Mouse (Mus musculus) forebrain, embryonic 13.5 days (tissue): ENCODE measurements around the gene Afm. TPM values are rescaled to one million over a fixed set of nuclear protein-coding genes. Genes with fewer than 3 reads are reported as not detected.

Source experiments
- ATAC-seq: fragments of 200-750 bp; cut with Nextera tagmentation; 2 replicates; pipeline ENCODE4 v1.8.0; 2017
- H3K27ac ChIP-seq: fragments of 300-500 bp; sonication (generic); 2 replicates; pipeline ENCODE4 v1.5.1; 2015; ENCODE audit warnings: inconsistent platforms, mild to moderate bottlenecking, moderate library complexity
- H3K27me3 ChIP-seq: fragments of 300-500 bp; sonication (generic); 2 replicates; pipeline ENCODE4 v1.6.1; 2015; ENCODE audit warnings: mild to moderate bottlenecking, inconsistent platforms
- H3K36me3 ChIP-seq: fragments of 300-500 bp; sonication (generic); 2 replicates; pipeline ENCODE4 v1.6.1; 2015; ENCODE audit warnings: mild to moderate bottlenecking, inconsistent platforms; ENCODE audit not compliant: poor library complexity, severe bottlenecking
- H3K4me1 ChIP-seq: fragments of 300-500 bp; sonication (generic); 2 replicates; pipeline ENCODE4 v1.6.1; 2015; ENCODE audit warnings: inconsistent platforms
- H3K4me2 ChIP-seq: fragments of 300-500 bp; sonication (generic); 2 replicates; pipeline ENCODE4 v1.6.1; 2015; ENCODE audit warnings: inconsistent platforms, mild to moderate bottlenecking, moderate library complexity
- H3K4me3 ChIP-seq: fragments of 300-500 bp; sonication (generic); 2 replicates; pipeline ENCODE4 v1.5.1; 2015; ENCODE audit warnings: mild to moderate bottlenecking, inconsistent platforms
- H3K9ac ChIP-seq: fragments of 300-500 bp; sonication (generic); 2 replicates; pipeline ENCODE4 v1.6.1; 2015; ENCODE audit warnings: mild to moderate bottlenecking, inconsistent platforms
- H3K9me3 ChIP-seq: fragments of 300-500 bp; sonication (generic); replicated peaks from 2 replicates; pipeline ENCODE4 v1.6.1; 2016; ENCODE audit warnings: inconsistent platforms
- WGBS: fragments of 180-500 bp; shearing (Covaris S2); methylation state at CpG from one replicate; pipeline ENCODE4 v1.1.7; 2015; 5-methylcytosine and 5-hydroxymethylcytosine counted together
- polyA plus RNA-seq: library from polyadenylated mRNA; unstranded; fragments of >200 nt; fragmentation: Nextera tagmentation; extraction: Ambion mirVana; gene quantifications from 2 replicates; pipeline ENCODE4 v1.2.1, GENCODE M21; 2015

The Afm gene
- polyA plus RNA-seq, 1 experiment from 2014 or later, result not detected

- Histone ChIP-seq H3K9ac (no peak overlapping the region), H3K27ac (no peak overlapping the region)
Observed at GRCm38 (mm10) chr5:90588708-90589595, 70.2 kb downstream of the Afm start.

GRCm38 (mm10) chr5:90590676-90591075 is 71.9 kb downstream of the Afm start:
- 83% methylated on average over 10 of the region's 10 CpGs for WGBS
- H3K4me1 ChIP-seq, result no peaks in the 10 kb centered on the region
- H3K9me3 ChIP-seq, result no peaks in the 10 kb centered on the region
- no peaks in the 10 kb centered on the region for H3K27me3 ChIP-seq
- no peak overlapping the region for H3K4me2 ChIP-seq
- no peak overlapping the region for H3K9ac ChIP-seq
- H3K36me3 ChIP-seq, result no peaks in the 10 kb centered on the region
- no peak for ATAC-seq
- H3K4me3 ChIP-seq, result no peak overlapping the region
- H3K27ac ChIP-seq, result no peak overlapping the region

More at GRCm38 (mm10) chr5:90588708-90589595, 70.2 kb downstream of the Afm start:
- Histone ChIP-seq H3K9me3 (no peaks in the 10 kb centered on the region), H3K4me1 (no peaks in the 10 kb centered on the region), H3K27me3 (no peaks in the 10 kb centered on the region), H3K4me2 (peak overlapping the region; percentile 64), H3K4me3 (peak overlapping the region; percentile 37), H3K36me3 (no peaks in the 10 kb centered on the region)
- 23% methylated on average over 25 of the region's 25 CpGs for WGBS
- ATAC-seq, result peak; percentile 84

- no peak for ATAC-seq
- WGBS, result 87% methylated on average over 6 of the region's 6 CpGs
- no peak overlapping the region for H3K4me2 ChIP-seq
- H3K4me3 ChIP-seq, result no peak overlapping the region
- H3K4me1 ChIP-seq, result no peaks in the 10 kb centered on the region
- no peaks in the 10 kb centered on the region for H3K27me3 ChIP-seq
- H3K36me3 ChIP-seq, result no peaks in the 10 kb centered on the region
- H3K27ac ChIP-seq, result no peak overlapping the region
- no peaks in the 10 kb centered on the region for H3K9me3 ChIP-seq
- H3K9ac ChIP-seq, result no peak overlapping the region
Observed at GRCm38 (mm10) chr5:90591936-90592335, 73.2 kb downstream of the Afm start.

- no peak overlapping the region for H3K9ac ChIP-seq
- no peaks in the 10 kb centered on the region for H3K27me3 ChIP-seq
- H3K4me1 ChIP-seq, result no peaks in the 10 kb centered on the region
- WGBS, result 86% methylated on average over 13 of the region's 13 CpGs
- no peaks in the 10 kb centered on the region for H3K9me3 ChIP-seq
- no peak overlapping the region for H3K27ac ChIP-seq
- H3K36me3 ChIP-seq, result no peaks in the 10 kb centered on the region
- H3K4me2 ChIP-seq, result no peak overlapping the region
- no peak overlapping the region for H3K4me3 ChIP-seq
- no peak for ATAC-seq
Observed at GRCm38 (mm10) chr5:90594945-90595344, 76.2 kb downstream of the Afm start.

- no peaks in the 10 kb centered on the region for H3K9me3 ChIP-seq
- no peak overlapping the region for H3K9ac ChIP-seq
- H3K4me2 ChIP-seq, result no peak overlapping the region
- H3K4me1 ChIP-seq, result no peaks in the 10 kb centered on the region
- no peak overlapping the region for H3K4me3 ChIP-seq
- WGBS, result 88% methylated on average over 6 of the region's 6 CpGs
- H3K27me3 ChIP-seq, result no peaks in the 10 kb centered on the region
- no peak overlapping the region for H3K27ac ChIP-seq
- ATAC-seq, result no peak
- H3K36me3 ChIP-seq, result no peaks in the 10 kb centered on the region
Observed at GRCm38 (mm10) chr5:90596155-90596554, 77.4 kb downstream of the Afm start.

- no peak overlapping the region for H3K9ac ChIP-seq
- no peaks in the 10 kb centered on the region for H3K4me1 ChIP-seq
- H3K36me3 ChIP-seq, result no peaks in the 10 kb centered on the region
- H3K4me2 ChIP-seq, result no peak overlapping the region
- 20% methylated on average over 6 of the region's 6 CpGs for WGBS
- H3K9me3 ChIP-seq, result no peaks in the 10 kb centered on the region
- H3K27me3 ChIP-seq, result no peaks in the 10 kb centered on the region
- no peak overlapping the region for H3K27ac ChIP-seq
- ATAC-seq, result peak; percentile 50; the same call in 1 of the 2 replicates
- no peak overlapping the region for H3K4me3 ChIP-seq
Observed at GRCm38 (mm10) chr5:90601469-90601868, 82.7 kb downstream of the Afm start.

Other genes starting within 250 kb of the Afm start
- 28.8 and 30.7 TPM in 2 replicates for gene Ankrd17, start 152.4 kb upstream of the Afm start, polyA plus RNA-seq
- 7.0 and 7.4 TPM in 2 replicates for gene Gm9958, start 151.7 kb upstream of the Afm start, polyA plus RNA-seq
- gene Alb, start 58.0 kb upstream of the Afm start, polyA plus RNA-seq, result 5.3 TPM in 1 of 2 replicates, not detected in the other
- 0.27 and 8.8 TPM in 2 replicates for gene Afp, start 28.2 kb upstream of the Afm start, polyA plus RNA-seq
- not detected in 2 replicates for gene 5830473C10Rik, start 42.2 kb downstream of the Afm start, polyA plus RNA-seq
- gene Rassf6, start 121.7 kb downstream of the Afm start, polyA plus RNA-seq, result 0.79 TPM in 1 of 2 replicates, not detected in the other
- gene Cxcl5, start 240.4 kb downstream of the Afm start, polyA plus RNA-seq, result 0.11 TPM in 1 of 2 replicates, not detected in the other
- 3.0 and 3.3 TPM in 2 replicates for gene Ppbp, start 249.6 kb downstream of the Afm start, polyA plus RNA-seq